Mouse (Mus musculus): Measurements from ENCODE around the gene Prrc2b. TPM values are rescaled to one million over a fixed set of nuclear protein-coding genes. Genes with fewer than 3 reads are reported as not detected.

Prrc2b gene
- polyA plus RNA-seq, 1 experiment from 2014 or later: 61.6 TPM

DNA sequence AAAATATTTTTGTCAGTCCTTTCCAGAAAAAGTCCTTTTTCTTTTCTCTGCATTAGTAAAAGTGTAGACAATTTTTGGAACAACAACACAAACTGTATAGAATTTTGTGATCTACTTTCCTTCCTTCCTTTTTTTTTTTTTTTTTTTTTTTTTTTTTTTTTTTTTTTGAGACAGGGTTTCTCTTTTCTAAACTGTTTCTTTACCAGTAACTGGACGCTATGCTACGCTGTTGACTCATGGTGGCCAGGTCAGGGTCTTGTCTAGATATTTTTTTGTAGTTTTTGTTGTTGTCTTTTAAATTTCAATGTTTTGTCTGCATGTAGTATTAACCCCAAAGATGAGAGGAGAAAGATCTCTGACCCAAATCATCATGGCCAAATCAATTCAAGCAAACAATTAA lies 29.1 kb upstream of the Prrc2b start:
- no peaks in the 10 kb centered on the region for H3K4me1 ChIP-seq (replicated peaks)
- no peaks in the 10 kb centered on the region for H3K36me3 ChIP-seq
- H3K9me3 ChIP-seq: no peaks in the 10 kb centered on the region
- H3K4me2 ChIP-seq: no peak overlapping the region
- H3K27ac ChIP-seq (replicated peaks): no peak overlapping the region
- H3K4me3 ChIP-seq: no peak overlapping the region
- no peak overlapping the region for H3K9ac ChIP-seq
- H3K27me3 ChIP-seq: no peaks in the 10 kb centered on the region
- ATAC-seq (ENCODE audit: low read depth): no peak
- 86% methylated on average over 2 of the region's 2 CpGs for WGBS

DNA sequence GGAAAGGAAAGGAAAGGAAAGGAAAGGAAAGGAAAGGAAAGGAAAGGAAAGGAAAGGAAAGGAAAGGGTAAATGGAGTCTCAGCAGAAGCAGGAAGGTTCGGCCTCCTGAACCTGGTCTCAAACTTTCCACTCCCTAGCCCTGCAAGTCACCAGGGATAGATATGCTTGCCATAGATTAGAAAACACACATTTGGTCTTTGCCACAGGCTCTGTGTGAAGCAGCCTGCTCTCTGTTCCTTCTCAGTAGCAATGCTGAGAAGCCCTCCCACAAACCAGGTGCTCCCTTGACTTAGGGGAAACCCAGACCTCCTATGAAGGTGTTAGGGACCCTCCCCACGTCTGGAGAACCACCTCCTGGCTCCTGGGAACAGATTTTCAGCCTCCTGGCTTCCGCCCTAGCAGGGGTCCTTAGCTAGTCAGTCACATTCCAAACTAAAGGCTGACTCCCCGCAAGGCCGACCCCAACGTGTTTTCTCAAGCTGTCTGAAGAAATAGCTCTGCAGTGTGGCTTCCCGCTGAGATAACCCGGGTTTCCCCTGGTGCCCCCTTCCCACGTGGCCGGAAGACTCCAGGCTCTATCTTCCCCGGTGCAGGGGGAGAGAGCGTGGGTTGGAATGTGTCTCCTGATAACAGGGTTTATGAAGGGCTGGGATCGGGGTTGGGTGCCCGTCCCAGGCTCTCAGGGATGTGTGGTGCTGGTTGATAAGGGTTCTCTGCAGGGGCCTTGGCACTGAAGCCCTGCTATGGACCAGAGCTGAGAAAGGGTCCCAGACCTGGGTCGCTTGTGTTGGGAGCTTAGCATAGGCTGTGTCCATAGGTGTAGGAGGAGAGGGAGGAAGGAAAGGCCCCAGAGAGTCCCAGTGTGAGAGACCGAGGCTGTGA lies 23.0 kb upstream of the Prrc2b start:
- Histone ChIP-seq H3K4me2 (no peak overlapping the region), H3K36me3 (no peaks in the 10 kb centered on the region), H3K4me3 (no peak overlapping the region), H3K27me3 (no peaks in the 10 kb centered on the region), H3K27ac (replicated peaks) (no peak overlapping the region), H3K9me3 (no peaks in the 10 kb centered on the region), H3K9ac (peak overlapping the region; percentile 3; the same call in 1 of the 2 replicates), H3K4me1 (replicated peaks) (peaks cover 6% of the 10 kb centered on the region)
- no peak for ATAC-seq (ENCODE audit: low read depth)
- WGBS: 34% methylated on average over 16 of the region's 16 CpGs

DNA sequence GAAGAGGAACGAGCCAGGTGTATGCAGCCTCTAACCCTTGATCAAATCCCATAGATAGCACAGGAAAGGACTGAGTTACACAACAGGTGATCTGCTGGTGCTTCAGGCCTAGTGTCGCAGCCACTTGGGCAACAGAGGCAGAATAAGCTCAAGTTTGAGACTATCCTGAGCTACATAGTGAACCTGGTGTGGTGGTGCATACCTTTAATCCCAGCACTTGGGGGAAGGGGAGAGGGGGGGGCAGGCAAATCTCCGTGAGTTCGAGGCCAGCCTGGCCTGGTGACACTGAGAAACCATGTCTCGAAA lies 22.4 kb upstream of the Prrc2b start:
- Histone ChIP-seq H3K36me3 (no peaks in the 10 kb centered on the region), H3K4me1 (replicated peaks) (peaks cover 6% of the 10 kb centered on the region), H3K27me3 (no peaks in the 10 kb centered on the region), H3K9ac (no peak overlapping the region), H3K27ac (replicated peaks) (no peak overlapping the region), H3K9me3 (no peaks in the 10 kb centered on the region), H3K4me2 (no peak overlapping the region), H3K4me3 (no peak overlapping the region)
- 85% methylated on average over 5 of the region's 5 CpGs for WGBS
- no peak for ATAC-seq (ENCODE audit: low read depth)

- WGBS: 58% methylated on average over 11 of the region's 11 CpGs
- ATAC-seq (ENCODE audit: low read depth): no peak
Measured at GRCm38 (mm10) chr2:32129383-32130074, 21.4 kb upstream of the Prrc2b start.

GRCm38 (mm10) chr2:32130435-32130834 lies 20.4 kb upstream of the Prrc2b start:
- H3K27me3 ChIP-seq: no peaks in the 10 kb centered on the region
- no peaks in the 10 kb centered on the region for H3K9me3 ChIP-seq
- no peak overlapping the region for H3K27ac ChIP-seq (replicated peaks)
- 35% methylated on average over 6 of the region's 6 CpGs for WGBS
- no peak for ATAC-seq (ENCODE audit: low read depth)
- peaks cover 6% of the 10 kb centered on the region for H3K4me1 ChIP-seq (replicated peaks)
- H3K4me2 ChIP-seq: no peak overlapping the region
- no peak overlapping the region for H3K4me3 ChIP-seq
- 0 out of 2 replicates have a peak overlapping the region, but pooled peaks have one; percentile 12 for H3K9ac ChIP-seq
- no peaks in the 10 kb centered on the region for H3K36me3 ChIP-seq

More at GRCm38 (mm10) chr2:32129383-32130074, 21.4 kb upstream of the Prrc2b start:
- Histone ChIP-seq H3K9me3 (no peaks in the 10 kb centered on the region), H3K4me1 (replicated peaks) (peaks cover 6% of the 10 kb centered on the region), H3K4me3 (no peak overlapping the region), H3K27ac (replicated peaks) (no peak overlapping the region), H3K4me2 (no peak overlapping the region), H3K36me3 (no peaks in the 10 kb centered on the region), H3K9ac (no peak overlapping the region), H3K27me3 (no peaks in the 10 kb centered on the region)

DNA sequence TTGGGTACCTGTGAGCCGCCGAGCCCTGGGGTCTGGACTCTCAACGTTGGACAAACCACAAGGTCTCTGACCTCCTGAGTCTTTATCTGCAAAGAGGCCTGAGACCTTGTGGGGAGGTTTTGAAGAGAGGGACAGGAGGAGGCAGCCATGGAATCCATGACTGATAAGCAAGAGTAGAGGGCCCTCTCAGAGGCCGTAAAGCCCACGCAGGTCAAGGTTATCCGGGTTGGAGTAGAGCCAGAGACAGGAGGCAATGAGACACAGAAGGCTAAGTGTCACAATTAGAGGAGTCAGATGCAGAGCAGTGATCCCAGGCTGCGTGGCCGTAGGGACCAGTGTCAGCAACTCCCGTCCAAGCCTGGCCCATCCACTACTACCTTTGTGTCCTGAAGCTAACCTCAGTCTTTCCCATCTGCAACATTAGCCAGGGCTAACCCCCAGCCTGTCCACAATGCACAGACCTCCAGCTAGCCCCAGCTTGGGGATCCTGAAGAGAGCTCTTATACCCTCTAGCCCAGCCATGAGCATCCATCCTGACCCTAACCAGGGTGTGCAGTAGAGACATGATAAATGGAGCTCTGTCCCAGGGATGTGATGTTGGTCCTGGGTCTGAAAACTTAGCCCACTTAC lies 19.6 kb upstream of the Prrc2b start:
- Histone ChIP-seq H3K4me2 (no peak overlapping the region), H3K9me3 (no peaks in the 10 kb centered on the region), H3K4me3 (no peak overlapping the region), H3K27me3 (no peaks in the 10 kb centered on the region), H3K27ac (replicated peaks) (no peak overlapping the region), H3K9ac (no peak overlapping the region), H3K36me3 (no peaks in the 10 kb centered on the region), H3K4me1 (replicated peaks) (peaks cover 6% of the 10 kb centered on the region)
- 84% methylated on average over 9 of the region's 9 CpGs for whole genome bisulfite sequencing
- ATAC-seq (ENCODE audit: low read depth): no peak

GRCm38 (mm10) chr2:32131866-32132566 lies 18.9 kb upstream of the Prrc2b start:
- no peak overlapping the region for H3K27ac ChIP-seq (replicated peaks)
- peaks cover 11% of the 10 kb centered on the region for H3K4me1 ChIP-seq (replicated peaks)
- H3K36me3 ChIP-seq: no peaks in the 10 kb centered on the region
- H3K4me3 ChIP-seq: no peak overlapping the region
- no peaks in the 10 kb centered on the region for H3K27me3 ChIP-seq
- H3K4me2 ChIP-seq: no peak overlapping the region
- no peak for ATAC-seq (ENCODE audit: low read depth)
- H3K9ac ChIP-seq: no peak overlapping the region
- H3K9me3 ChIP-seq: no peaks in the 10 kb centered on the region
- 63% methylated on average over 6 of the region's 6 CpGs for WGBS

DNA sequence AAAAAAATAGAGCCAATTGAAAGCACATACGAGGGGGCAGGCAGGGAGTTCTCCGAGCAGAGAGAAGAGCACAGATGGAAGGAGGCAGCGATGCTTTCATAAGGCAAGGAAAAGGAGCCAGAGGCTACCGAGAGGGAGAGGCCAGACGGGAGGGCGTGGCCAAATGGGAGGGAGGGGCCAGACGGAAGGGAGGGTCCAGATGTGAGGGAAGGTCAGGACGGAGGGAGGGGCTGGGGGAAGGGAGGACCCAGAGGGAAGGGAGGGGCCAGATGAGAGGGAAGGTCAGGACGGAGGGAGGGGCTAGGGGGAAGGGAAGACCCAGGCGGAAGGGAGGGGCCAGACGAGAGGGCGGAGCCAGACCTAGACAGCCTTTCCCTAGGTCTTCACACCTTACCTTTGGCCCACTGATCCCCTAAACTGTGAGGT lies 18.3 kb upstream of the Prrc2b start:
- Histone ChIP-seq H3K27me3 (no peaks in the 10 kb centered on the region), H3K4me3 (no peak overlapping the region), H3K36me3 (no peaks in the 10 kb centered on the region), H3K27ac (replicated peaks) (no peak overlapping the region), H3K9ac (no peak overlapping the region), H3K4me1 (replicated peaks) (peaks cover 16% of the 10 kb centered on the region), H3K4me2 (no peak overlapping the region), H3K9me3 (no peaks in the 10 kb centered on the region)
- 2% methylated on average over 12 of the region's 12 CpGs for WGBS
- ATAC-seq (ENCODE audit: low read depth): no peak

GRCm38 (mm10) chr2:32134039-32134438 lies 16.8 kb upstream of the Prrc2b start:
- Histone ChIP-seq H3K4me3 (no peak overlapping the region), H3K9ac (no peak overlapping the region), H3K27ac (replicated peaks) (no peak overlapping the region), H3K36me3 (no peaks in the 10 kb centered on the region), H3K27me3 (no peaks in the 10 kb centered on the region), H3K9me3 (no peaks in the 10 kb centered on the region), H3K4me1 (replicated peaks) (peaks cover 20% of the 10 kb centered on the region), H3K4me2 (no peak overlapping the region)
- WGBS: 4% methylated on average over 2 of the region's 2 CpGs
- no peak for ATAC-seq (ENCODE audit: low read depth)

DNA sequence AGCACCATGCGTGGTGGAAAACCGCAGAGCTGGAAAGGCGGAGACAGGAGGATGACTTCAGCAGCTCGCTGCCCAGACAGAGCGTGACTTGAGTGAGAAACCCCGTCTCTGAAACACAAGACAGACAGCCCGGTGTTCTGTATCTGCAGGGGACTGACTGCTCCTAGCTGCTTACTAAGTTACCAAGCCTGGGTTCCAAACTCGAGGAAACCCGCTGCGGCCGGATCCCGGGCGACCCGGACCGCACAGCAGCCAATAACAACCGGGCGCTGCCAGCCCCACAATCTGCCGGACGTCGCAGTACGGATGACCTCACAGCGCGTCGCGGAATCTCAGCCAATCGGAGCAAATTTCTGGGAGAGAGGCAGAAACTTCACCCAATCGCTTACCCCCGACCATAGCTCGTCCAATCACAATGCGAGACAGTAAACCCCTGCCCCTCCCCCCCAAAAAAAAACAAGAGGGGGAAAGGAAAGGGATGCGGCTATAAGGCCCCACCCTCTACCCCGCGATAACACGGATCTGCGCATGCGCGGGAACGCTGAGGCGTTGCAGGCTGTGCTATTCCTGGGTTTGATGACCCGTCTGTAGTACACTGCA lies 13.1 kb upstream of the Prrc2b start:
- Histone ChIP-seq H3K4me3 (peak overlapping the region; percentile 62), H3K4me2 (peak overlapping the region; percentile 79), H3K27me3 (no peaks in the 10 kb centered on the region), H3K9me3 (no peaks in the 10 kb centered on the region), H3K36me3 (no peaks in the 10 kb centered on the region), H3K9ac (peak overlapping the region; percentile 83), H3K4me1 (replicated peaks) (peaks cover 20% of the 10 kb centered on the region), H3K27ac (replicated peaks) (peak overlapping the region; percentile 93)
- WGBS: under 1% methylated on average over 40 of the region's 40 CpGs
- ATAC-seq (ENCODE audit: low read depth): peak; percentile 94

GRCm38 (mm10) chr2:32139377-32139776 lies 11.5 kb upstream of the Prrc2b start:
- ATAC-seq (ENCODE audit: low read depth): no peak
- no peaks in the 10 kb centered on the region for H3K27me3 ChIP-seq
- peaks cover 20% of the 10 kb centered on the region for H3K4me1 ChIP-seq (replicated peaks)
- H3K9ac ChIP-seq: no peak overlapping the region
- no peaks in the 10 kb centered on the region for H3K36me3 ChIP-seq
- WGBS: 75% methylated on average over 5 of the region's 5 CpGs
- H3K9me3 ChIP-seq: no peaks in the 10 kb centered on the region
- no peak overlapping the region for H3K4me2 ChIP-seq
- no peak overlapping the region for H3K4me3 ChIP-seq
- H3K27ac ChIP-seq (replicated peaks): no peak overlapping the region; the same call in 1 of the 2 replicates

Measured in neural tube, embryonic 13.5 days (tissue).